Mouse (Mus musculus) bone marrow macrophage, adult 2 months (primary cell): ENCODE data around the gene Gm10053.

ENCODE experiments used
- CTCF ChIP-seq: IDR thresholded peaks from 2 replicates; pipeline ENCODE4 v1.5.1; 2012; ENCODE audit warnings: low read depth, mild to moderate bottlenecking, low read length, moderate library complexity
- POLR2A ChIP-seq: IDR thresholded peaks from 2 replicates; pipeline ENCODE4 v1.6.1; 2012; ENCODE audit warnings: mild to moderate bottlenecking, low read depth, low read length, borderline replicate concordance

DNA sequence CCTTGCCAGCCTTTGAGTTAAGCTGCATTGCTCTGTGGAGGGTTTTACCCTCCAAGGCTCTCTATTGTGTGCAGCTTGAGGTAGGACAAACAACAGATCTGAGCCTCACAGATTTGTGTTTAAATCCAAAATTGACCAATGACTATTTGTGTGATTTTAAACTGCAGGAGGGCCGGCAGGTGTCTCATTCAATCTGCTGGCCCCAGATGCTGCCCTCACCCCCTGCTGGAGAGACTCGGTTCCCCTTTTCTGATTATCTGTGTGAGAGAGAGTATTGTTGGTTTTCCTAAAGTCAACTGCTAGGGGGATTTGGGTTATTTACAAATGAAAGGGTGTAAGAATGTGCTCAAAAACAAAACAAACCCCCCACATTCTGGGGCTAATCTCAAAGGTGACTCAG is 26.8 kb downstream of the Gm10053 start:
- no peak for TF ChIP-seq CTCF
- TF ChIP-seq POLR2A: no peak
